Mouse (Mus musculus): ENCODE results near the gene Twf1.

The Twf1 gene

DNA sequence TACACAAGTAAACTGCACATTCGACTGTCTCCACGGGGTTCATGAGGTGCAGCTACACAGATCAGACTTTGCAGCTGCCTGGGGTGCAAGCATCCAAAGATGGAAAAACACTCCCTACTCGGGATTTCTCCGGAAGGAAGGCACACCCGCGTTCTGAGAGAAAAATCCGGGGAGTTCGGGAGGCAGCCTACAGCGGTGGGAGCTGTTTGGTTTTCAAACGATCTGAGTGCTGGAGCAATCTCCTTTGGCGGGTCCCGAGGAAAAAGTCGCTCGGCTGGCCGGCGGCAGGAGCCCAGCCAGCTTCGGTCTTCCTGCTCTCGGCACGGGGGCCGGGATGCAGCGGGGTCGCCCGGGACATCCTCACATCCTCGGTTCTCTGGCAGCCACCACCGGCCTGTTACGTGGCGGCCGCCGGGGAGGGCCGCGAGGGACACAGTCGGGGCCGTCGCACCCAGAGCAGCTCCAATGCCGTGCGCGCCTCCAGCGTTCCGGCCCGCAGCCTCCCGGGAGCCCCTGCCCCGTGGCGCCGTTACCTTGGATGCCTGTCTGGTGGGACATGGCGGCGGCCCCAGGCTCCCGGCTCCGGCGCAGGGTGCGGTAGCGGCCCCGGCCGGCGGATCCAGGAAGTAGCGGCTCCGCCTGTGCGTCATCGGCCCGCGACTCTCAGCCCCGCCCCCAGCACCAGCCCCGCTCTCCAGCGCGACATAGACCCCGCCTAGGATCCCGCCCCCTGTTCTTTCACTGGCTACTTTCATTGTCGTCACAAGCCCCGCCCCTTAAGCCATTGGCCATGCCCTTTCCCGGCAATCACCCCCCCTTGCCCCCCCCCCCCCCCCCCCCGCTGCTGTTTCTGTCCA, at the start of gene Twf1:
Gene Twf1, minus strand, starts transcription at position 671 of the 857 bp plus-strand sequence.
- in situ Hi-C loops (cut with MboI; ENCODE audit: unreplicated experiment in 2 of 2): loop anchor here (5.0 kb wide), 1 partner anchor 42 kb away; no protein-coding TSS in a partner anchor

DNA sequence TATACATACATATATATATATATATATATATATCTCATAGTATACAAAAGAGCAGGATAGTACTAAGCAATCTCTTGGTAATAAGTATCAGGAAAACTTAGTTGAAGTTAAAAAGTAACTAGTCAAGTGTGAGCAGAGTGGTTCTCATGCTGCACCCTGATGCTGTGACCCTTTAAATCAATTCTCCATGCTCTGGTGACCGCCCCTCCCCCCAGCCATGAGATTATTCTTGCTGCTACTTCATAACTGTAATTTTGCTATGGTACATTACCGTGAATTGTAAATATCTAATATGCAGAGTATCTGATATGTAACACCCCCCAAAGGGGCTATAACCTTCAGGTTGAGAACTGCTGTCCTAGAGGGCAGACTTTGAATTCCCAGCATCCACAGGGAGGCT, 49.4 kb upstream of the Twf1 start:
- in situ Hi-C loops (cut with MboI; ENCODE audit: unreplicated experiment in 2 of 2): no loop called here

DNA sequence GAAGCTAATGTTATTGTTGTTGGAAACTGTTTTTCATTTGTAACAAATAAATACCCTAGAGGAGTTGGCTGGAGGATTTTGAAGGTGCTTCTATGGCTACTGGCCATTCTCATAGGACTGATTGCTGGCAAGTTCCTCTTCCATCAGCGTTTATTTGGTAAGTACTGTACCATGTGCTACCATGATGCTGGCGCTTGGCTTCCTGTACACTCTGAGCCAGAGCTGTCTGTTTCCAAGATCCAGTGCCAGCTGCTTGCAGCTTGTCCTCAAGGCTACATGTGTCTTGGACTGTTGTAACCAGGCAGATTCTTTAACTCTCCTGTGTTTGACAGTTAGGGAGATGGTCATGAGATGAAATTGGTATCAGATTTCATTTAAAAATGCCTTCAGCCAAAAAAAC, 48.5 kb upstream of the Twf1 start:
- in situ Hi-C loops (cut with MboI; ENCODE audit: unreplicated experiment in 2 of 2): no loop called here

DNA sequence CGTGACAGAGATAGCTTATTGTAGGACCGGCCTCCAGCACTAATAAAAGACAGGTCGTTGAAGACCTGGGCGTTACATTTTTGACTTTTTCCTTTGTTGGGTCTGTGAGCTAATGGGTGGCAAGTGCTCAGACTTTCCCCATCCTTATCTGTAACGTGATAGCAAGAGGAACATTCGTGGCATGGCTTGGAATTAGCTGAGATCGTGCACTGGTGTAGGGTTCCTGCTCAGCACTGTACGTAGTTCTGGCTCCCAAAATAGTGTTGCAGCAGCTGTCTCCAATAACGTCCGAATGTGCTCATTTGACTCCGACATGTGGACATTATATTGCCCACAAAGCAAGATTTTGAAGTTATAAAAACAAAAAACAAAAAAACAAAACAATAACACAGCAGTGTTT, 44.8 kb upstream of the Twf1 start:
- in situ Hi-C loops (cut with MboI; ENCODE audit: unreplicated experiment in 2 of 2): no loop called here

DNA sequence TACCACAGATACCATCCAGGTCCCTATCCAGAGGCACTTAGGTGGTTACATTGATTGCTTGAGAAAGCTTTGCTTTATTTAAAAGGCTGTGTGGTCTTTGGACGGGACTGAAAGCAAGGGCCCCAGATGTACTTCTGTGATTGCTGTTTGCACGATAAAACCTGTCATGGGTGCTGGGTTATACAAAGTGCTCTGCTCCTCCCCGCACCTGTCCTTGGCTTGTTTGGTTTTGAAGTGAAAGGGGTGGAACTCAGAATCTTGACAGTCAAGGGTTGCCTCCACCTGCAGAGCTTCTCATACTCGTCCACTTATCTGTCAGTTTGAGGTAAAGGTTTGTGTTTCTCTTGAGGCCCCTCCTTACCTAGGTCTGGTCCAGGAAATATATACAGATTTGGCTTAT, 40.9 kb upstream of the Twf1 start:
- in situ Hi-C loops (cut with MboI; ENCODE audit: unreplicated experiment in 2 of 2): no loop called here

DNA sequence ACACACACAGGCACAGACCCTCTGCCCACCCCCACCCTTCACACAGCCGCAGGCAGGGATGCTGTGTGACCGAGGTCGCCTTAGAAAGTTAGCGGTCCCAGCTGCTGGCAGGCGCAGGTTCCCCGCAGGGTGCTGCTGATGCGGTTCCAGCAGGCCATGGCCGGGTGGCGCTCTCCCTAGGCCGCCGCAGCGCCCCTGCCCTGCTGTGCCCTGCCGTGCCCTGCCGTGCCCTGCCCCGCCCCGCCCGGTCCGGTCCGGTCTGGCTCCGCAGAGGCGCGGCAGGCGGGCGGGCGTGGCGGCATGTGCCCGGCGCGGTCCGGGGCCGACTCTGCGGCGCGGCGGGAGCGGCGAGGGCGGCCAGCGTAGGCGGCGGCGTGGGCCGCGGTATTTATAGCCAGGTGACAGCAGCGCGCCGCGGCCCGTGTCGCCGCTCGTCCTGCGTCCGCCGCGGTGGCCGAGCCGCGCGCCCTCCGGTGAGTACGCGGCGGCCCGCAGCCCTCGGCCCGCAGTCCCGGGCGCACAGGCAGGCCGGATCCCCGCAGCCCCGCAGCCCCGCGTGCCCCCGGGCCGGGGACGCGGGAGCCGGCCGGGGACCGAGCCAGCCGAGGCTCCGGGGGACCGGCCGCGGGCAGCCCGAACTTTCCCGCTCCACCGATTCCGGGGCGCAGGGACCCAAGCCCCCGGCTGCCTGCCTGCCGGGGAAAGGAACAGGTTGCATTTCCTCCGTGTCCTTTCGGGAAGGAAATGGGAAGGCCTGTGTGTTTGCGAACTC, 39.3 kb upstream of the Twf1 start, which contains the start of gene Tmem117:
Gene Tmem117, plus strand, starts transcription at position 403 of the 772 bp plus-strand sequence.
- in situ Hi-C loops (cut with MboI; ENCODE audit: unreplicated experiment in 2 of 2): no loop called here

DNA sequence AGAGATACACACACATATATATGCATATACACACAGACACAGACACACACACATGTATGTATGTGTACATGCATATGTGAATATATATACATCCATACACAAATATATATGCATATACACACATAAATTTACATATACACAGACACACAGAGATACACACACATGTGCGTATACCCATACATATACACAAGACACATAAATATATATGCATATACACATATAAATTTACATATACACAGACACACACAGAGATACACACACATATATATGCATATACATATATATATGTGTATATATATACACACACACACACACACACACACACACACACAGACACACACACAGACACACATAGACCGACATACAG, 38.8 kb upstream of the Twf1 start:
- in situ Hi-C loops (cut with MboI; ENCODE audit: unreplicated experiment in 2 of 2): no loop called here

DNA sequence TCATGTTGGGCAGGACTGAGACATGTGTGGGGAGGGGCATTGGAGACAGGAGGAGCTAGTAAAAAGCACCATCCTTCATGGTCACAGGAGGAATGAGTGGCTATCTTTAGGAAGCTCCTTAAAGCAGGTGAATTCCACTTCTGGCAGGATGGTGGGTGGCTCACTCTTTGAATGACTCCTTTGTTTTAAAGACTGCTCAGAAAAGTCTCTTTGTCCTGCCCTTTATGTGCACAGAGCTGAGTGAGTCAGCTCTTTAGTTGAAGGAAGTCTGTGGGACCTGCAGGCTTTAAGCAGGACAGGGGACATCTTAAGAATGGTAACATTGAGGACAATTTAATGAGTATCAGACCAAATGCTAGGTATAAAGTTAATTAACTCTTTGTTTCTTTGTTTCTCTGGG, 31.2 kb upstream of the Twf1 start:
- in situ Hi-C loops (cut with MboI; ENCODE audit: unreplicated experiment in 2 of 2): no loop called here

DNA sequence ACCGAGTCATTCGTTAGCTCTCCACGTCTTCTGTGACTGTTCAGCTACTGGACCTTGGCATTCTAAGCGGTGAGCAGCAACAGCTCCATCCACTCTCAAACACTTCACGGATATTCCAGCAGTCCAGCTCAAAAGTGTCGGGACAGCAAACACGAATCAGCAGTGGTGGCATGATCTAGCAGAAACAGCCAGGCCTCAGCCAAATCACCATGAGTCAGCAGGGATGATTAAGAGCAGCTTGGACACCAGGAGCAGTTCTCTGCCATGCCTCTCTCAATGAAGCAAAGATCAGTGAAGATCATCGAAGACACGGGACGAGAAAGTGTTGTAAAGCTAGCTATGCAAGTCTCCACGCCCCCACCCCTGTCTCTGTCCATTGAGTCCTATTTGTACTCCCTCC, 26.3 kb upstream of the Twf1 start:
- in situ Hi-C loops (cut with MboI; ENCODE audit: unreplicated experiment in 2 of 2): no loop called here

DNA sequence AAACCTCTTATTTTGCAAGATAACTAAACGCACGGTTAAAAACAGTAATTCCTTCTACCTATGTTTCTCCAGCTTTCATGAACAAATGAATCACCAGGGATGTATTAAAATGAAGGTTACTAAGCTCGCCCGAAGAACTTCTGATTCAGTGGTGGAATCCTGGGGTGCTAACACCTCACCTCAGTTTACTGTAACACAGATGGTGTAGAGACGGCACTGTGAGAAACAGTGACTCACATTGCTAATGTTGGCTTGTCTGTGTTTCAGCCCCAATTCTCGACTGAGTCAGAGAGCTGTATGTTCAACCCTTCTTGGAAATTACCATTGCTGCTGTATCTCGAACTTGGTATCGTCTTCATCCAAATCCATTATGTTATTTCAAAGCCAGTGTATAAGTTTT, 18.1 kb upstream of the Twf1 start:
- in situ Hi-C loops (cut with MboI; ENCODE audit: unreplicated experiment in 2 of 2): no loop called here

DNA sequence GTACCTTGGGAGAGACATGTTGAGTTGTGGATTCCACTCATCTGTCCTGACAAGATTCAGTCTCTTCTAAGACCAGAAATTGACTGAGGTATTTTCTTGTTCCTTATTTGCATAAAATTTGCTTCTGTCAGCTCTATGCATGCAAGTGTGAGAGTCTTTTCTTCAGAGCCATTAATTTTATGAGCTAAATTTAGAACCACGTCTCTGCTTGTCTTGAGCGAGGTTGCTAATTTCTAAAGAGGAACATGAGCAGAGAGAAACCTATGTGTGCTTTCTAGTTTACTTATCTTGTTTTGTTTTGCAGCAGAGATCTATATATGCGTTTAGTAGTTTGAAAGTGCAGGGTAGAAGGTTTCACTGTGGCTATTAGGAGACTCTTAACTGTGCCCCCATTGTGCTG, 12.8 kb upstream of the Twf1 start:
- in situ Hi-C loops (cut with MboI; ENCODE audit: unreplicated experiment in 2 of 2): no loop called here

DNA sequence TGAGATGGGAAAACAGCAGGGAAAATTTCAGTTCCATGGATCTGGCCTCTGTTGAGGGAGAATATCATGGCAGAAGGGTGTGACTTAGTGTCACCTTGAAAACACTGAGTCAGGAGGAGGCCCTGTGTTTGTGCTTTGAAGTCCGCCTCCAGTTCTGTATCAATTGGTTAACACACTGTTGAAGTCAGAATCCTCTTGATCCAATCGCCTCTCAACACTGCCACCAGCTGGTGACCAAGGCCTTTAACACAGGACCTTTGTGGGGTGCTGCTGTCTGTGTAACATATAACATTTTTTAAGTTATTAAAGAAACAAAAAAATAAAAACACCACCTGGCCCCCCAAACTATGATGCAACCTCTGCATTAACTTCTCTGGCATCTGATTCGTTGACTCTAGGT, 11.7 kb upstream of the Twf1 start:
- in situ Hi-C loops (cut with MboI; ENCODE audit: unreplicated experiment in 2 of 2): no loop called here

DNA sequence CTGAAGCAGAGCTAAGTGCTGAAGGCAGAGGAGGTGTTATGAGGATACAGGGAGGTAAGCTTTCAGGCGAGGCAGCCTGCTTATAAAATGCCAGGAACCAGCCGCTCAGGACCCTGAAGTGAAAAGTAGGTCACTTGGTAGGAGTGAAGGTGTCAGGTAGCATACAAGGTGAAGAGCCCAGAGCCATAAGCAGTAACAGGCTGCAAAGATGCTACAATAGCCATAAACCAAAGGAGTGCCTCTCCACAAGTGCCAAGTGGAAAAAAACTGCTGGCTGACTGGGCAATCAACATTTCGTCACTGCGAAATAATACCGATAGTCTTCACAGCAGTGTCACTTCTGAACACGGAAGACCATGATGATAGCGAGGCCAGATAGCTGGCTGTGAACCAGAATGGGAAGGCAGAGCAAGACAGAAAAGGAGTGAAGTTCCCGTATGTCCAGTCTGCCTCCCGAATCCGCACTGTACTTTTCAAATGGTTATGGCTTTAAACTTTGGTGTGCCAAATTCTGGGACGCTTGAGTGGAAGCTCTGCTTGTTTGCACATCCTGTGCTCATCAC, 10.5 kb upstream of the Twf1 start:
- in situ Hi-C loops (cut with MboI; ENCODE audit: unreplicated experiment in 2 of 2): no loop called here

DNA sequence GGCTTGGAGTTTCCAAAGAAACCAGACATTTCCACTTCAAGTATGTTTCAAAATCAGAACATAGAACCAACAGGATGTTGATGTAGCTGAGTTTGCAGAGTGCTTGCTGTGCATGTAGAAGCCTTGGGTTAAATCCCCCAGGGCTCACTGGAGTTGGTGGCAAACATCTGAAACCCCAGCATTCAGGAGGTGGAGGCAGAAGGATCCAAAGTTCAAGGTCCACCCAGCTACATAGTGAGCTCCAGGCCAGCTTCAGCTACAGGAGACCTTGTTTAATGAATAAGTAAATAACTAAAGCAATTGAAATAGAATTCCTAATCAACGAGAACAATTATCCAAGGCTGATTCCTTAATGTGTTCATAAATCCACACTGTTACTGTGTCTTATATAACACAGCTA, 3.9 kb upstream of the Twf1 start:
- in situ Hi-C loops (cut with MboI; ENCODE audit: unreplicated experiment in 2 of 2): no loop called here

DNA sequence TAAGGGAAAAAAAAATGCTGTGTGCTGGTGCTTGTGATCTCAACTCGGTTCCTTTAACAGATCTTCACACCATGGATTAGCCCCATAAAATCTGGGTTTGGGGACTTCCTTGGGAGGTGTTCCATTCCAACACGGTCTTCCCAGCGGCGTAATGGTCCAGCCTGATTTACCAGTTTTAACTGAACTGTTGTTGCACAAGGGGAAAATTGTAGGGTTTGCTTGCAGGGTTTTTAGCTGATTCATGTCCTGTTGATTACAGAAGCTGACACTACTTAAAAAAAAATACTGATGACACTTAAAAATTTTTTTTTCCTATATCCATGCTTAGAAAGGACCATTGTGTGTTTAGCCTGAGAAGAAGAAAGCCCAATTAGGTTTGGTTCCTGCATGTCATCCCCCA, 1.7 kb upstream of the Twf1 start:
- in situ Hi-C loops (cut with MboI; ENCODE audit: unreplicated experiment in 2 of 2): no loop called here

DNA sequence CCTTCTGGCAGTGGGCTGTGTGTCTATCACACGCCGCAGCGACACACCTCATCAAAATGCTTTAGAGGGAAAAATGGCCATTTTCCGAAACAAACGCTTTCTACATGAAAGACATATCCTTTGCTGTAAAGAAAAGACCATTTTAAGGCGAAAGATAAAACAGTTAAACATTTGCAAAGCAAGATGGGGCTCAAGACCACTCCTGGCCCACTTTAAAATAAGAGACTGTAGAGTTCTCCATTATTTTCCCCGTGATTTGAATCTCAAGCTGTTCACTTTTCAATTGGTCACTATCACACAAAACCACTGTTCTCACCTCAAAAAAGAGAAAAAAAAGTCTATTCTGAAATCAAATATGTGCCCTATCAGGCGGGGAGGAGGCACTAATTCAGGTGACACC, 394 bp upstream of the Twf1 start:
- in situ Hi-C loops (cut with MboI; ENCODE audit: unreplicated experiment in 2 of 2): no loop called here

DNA sequence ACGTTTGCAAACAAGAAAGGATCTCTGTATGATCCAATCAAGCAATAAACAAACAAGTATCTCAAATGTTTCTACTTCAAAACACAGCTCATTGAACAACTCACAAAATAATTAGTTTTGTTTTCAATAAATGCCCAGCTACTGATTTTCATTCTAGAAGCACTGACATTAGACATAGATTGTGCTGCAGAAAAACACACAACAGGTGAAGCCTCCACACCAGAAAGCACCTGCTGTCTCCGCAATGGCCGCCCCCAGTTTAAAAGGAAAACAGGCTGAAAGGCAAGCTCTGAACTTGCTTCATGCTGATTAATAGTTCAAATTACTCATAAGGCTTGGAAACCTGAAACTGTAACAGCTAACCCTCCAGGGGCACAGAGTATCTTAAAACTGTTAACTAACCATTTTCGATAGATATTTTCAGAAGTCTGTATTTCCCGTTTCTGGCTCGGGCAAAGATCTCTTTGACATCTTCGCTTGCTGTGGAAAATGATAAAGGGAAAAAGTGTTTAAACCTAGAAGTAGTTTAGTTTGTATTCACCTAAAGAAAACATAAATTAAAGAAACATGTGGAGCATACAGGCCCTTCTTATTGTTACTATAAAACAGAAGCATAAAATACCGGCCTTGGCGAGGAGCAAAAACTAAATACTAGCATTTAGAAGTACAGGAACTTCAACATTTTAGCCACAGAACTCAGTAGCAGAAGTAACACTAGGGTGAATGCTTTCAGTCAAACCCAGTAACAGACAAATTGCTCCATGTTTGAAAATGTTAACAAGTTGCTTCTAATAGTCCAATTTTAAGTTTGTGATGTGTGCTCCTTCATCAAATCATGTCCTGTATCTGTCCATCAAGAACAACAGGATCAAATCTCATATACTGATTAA, 1.6 kb downstream of the Twf1 start:
- in situ Hi-C loops (cut with MboI; ENCODE audit: unreplicated experiment in 2 of 2): loop anchor here (5.0 kb wide), 1 partner anchor 41 kb away; no protein-coding TSS in a partner anchor

DNA sequence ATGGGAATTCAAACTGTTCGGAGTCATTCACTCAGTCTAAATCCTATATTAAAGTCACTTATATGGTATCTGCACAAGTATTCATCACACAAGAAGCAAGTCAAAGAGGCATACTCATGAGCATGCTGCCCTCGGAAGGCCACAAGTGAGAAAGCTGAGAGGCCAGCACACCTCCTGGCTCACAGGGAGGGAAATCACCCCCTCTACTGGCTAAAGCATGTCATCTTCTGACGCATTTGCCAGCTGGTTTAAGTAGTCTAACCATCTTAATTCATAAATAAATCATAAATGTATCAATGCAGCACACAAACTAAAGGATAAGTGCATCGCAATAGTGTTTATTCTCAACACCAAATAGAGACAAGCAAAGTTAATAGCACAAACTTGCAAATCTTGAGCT, 5.0 kb downstream of the Twf1 start:
- in situ Hi-C loops (cut with MboI; ENCODE audit: unreplicated experiment in 2 of 2): loop anchor here (5.0 kb wide), 1 partner anchor 37 kb away; no protein-coding TSS in a partner anchor

DNA sequence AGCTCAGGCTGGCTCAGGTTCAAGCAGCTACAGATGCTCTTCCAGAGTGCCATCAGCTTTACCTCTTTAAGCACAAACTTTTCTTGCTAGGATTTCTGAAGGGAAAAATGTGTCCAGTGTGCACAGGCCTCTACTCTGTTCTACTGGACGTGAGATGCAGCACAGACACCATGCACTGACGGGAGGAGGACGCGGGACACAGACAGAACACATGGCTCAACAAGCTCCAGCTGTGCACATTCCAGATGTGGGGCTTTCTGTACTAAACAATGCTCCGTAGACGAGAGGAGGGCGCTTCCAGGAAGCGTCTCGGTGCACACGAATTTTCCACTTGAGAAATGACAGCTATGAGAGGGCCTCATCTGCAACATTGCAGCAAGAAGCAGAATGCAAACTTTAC, 6.5 kb downstream of the Twf1 start:
- in situ Hi-C loops (cut with MboI; ENCODE audit: unreplicated experiment in 2 of 2): no loop called here

DNA sequence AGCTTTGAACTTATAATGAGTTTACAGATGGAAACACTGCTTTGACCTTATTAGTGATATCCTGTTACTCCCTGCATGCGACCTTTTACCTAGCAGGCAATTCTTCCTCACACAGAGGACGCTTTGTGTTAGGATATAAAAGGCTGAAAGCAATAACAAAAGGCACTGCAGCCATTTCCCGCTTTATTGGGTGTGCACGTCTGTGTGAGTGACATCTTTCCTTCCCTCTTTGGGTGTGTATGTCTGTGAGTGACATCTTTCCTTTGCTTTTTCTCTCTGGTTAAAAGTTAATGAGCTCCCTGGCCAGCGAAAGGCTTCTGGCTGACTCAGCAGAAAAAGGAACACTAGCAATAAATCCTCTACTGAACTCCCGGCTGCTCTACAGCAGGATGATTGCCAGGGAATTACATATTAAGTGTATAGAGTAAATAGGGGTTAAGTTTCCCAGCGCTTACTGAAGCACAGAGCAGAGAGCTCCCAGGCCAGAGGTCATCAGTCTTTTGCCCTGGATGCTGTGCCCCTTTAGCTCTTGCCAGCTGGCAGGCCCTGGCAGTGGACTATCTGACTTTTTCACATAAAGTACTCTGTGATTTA, 7.6 kb downstream of the Twf1 start:
- in situ Hi-C loops (cut with MboI; ENCODE audit: unreplicated experiment in 2 of 2): no loop called here

All from v-Abl transformed pro-B cells (cell line).